Mouse (Mus musculus): Measurements from ENCODE around the gene Olfr1342. TPM values are rescaled to one million over a fixed set of nuclear protein-coding genes. Genes with fewer than 3 reads are reported as not detected.
A peak's percentile ranks its signal among the peaks of the same experiment; 100 is the strongest.

Olfr1342 gene
- polyA plus RNA-seq, 2 experiments: 0.36 TPM; not detected in 1

DNA sequence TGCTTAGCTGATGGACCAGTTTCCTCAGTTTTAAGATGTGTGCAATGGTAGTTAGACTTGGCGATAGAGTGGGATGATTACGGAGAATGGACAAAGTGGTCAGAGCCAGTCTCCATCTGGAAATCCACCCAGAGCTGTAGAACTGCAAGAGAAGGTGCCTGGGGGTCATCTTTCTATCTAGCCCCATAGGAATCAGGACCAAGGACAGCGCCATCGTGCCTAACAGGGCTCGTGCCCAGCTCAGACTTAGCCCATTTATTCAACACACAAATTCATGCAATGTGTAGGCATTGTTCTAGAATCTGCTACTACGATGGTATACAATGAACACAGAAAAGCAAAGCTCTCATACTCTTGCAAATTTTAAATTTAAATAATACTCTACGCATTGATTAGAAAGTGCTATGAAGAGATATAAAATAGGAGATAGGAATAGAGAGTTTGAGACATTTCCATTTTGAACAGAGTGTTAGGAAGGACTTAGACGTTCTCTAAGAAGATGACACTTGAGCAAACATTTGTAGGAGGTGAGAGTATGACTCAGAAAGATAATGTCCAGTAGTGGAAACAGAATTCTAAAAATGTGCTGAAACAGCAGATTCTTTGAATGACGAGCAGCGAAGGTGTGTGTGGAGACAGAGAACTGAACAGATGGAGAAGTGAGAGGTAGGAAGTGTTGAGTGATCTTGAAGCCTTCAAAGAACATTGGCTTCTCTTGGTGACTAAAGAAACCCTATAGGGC lies 29.4 kb upstream of the Olfr1342 start:
- no peak overlapping the region for H3K27ac ChIP-seq (replicated peaks; ENCODE audit: low read depth, low read length)
- no peaks in the 10 kb centered on the region for H3K27me3 ChIP-seq (ENCODE audit: control insufficient read depth, insufficient read depth, low read length)
- H3K9ac ChIP-seq (ENCODE audit: low read depth, low read length, severe bottlenecking): no peak overlapping the region
- WGBS: 52% methylated on average over 10 of the region's 10 CpGs
- H3K4me2 ChIP-seq (replicated peaks; ENCODE audit: low read depth, low read length, severe bottlenecking): no peak overlapping the region
- H3K4me3 ChIP-seq (replicated peaks; ENCODE audit: low read length): no peak overlapping the region
- no peak for ATAC-seq (ENCODE audit: low FRiP score, low read depth)
- H3K36me3 ChIP-seq (ENCODE audit: control insufficient read depth, insufficient read depth, low read length): no peaks in the 10 kb centered on the region
- no peak for TF ChIP-seq POLR2A (IDR thresholded peaks at IDR 0.05; ENCODE audit: borderline replicate concordance, extremely low read depth, insufficient read depth, insufficient read length)
- DNase-seq (ENCODE audit: low spot score): peak; percentile 28
- no peaks in the 10 kb centered on the region for H3K4me1 ChIP-seq (ENCODE audit: control insufficient read depth, insufficient read depth, low read length)
- no peaks in the 10 kb centered on the region for H3K9me3 ChIP-seq (ENCODE audit: control insufficient read depth, low read length)

DNA sequence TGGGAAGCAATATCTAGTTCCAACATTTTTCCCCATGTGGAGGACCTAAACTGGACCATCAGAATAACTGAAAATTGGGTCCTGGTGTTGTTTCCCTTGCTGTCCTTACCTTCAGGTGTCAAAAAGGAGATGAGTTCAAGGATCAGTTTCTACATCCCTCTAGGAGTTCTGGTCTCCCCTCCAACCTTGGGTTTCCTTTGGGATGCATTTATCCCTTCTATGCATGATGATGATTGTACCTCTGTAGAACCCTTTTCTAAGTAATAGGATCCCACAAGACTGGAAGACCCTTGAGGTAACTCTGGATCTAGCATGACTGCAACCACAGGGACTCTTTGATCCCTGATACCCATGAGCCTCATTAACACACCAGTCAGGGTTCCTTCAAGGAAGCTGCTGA lies 27.3 kb upstream of the Olfr1342 start, which contains the start of gene Olfr1340:
TSS of gene Olfr1340 (plus strand) at position 301 of the 400 bp plus-strand sequence.
- Histone ChIP-seq H3K4me1 (ENCODE audit: control insufficient read depth, insufficient read depth, low read length) (no peaks in the 10 kb centered on the region), H3K9me3 (ENCODE audit: control insufficient read depth, low read length) (no peaks in the 10 kb centered on the region), H3K36me3 (ENCODE audit: control insufficient read depth, insufficient read depth, low read length) (no peaks in the 10 kb centered on the region), H3K27me3 (ENCODE audit: control insufficient read depth, insufficient read depth, low read length) (no peaks in the 10 kb centered on the region), H3K27ac (replicated peaks; ENCODE audit: low read depth, low read length) (no peak within 1 kb of the TSS), H3K9ac (ENCODE audit: low read depth, low read length, severe bottlenecking) (no peak within 1 kb of the TSS), H3K4me2 (replicated peaks; ENCODE audit: low read depth, low read length, severe bottlenecking) (no peak within 1 kb of the TSS), H3K4me3 (replicated peaks; ENCODE audit: low read length) (no peak within 1 kb of the TSS)
- TF ChIP-seq POLR2A (IDR thresholded peaks at IDR 0.05; ENCODE audit: borderline replicate concordance, extremely low read depth, insufficient read depth, insufficient read length): no peak
- no peak for DNase-seq (ENCODE audit: low spot score)
- no peak for ATAC-seq (ENCODE audit: low FRiP score, low read depth)

- Histone ChIP-seq H3K9ac (ENCODE audit: low read depth, low read length, severe bottlenecking) (no peak overlapping the region), H3K4me2 (replicated peaks; ENCODE audit: low read depth, low read length, severe bottlenecking) (no peak overlapping the region), H3K27ac (replicated peaks; ENCODE audit: low read depth, low read length) (no peak overlapping the region), H3K9me3 (ENCODE audit: control insufficient read depth, low read length) (no peaks in the 10 kb centered on the region), H3K4me1 (ENCODE audit: control insufficient read depth, insufficient read depth, low read length) (no peaks in the 10 kb centered on the region), H3K36me3 (ENCODE audit: control insufficient read depth, insufficient read depth, low read length) (no peaks in the 10 kb centered on the region), H3K27me3 (ENCODE audit: control insufficient read depth, insufficient read depth, low read length) (no peaks in the 10 kb centered on the region), H3K4me3 (replicated peaks; ENCODE audit: low read length) (no peak overlapping the region)
- 65% methylated on average over 1 of the region's 1 CpGs for WGBS
- no peak for ATAC-seq (ENCODE audit: low FRiP score, low read depth)
- TF ChIP-seq POLR2A (IDR thresholded peaks at IDR 0.05; ENCODE audit: borderline replicate concordance, extremely low read depth, insufficient read depth, insufficient read length): no peak
- no peak for DNase-seq (ENCODE audit: low spot score)
Observed at GRCm38 (mm10) chr4:118711656-118712055, 19.1 kb upstream of the Olfr1342 start.

GRCm38 (mm10) chr4:118708086-118708485 lies 15.5 kb upstream of the Olfr1342 start:
- no peak overlapping the region for H3K9ac ChIP-seq (ENCODE audit: low read depth, low read length, severe bottlenecking)
- no peak overlapping the region for H3K27ac ChIP-seq (replicated peaks; ENCODE audit: low read depth, low read length)
- TF ChIP-seq POLR2A (IDR thresholded peaks at IDR 0.05; ENCODE audit: borderline replicate concordance, extremely low read depth, insufficient read depth, insufficient read length): no peak
- no peak overlapping the region for H3K4me3 ChIP-seq (replicated peaks; ENCODE audit: low read length)
- no peak for ATAC-seq (ENCODE audit: low FRiP score, low read depth)
- no peaks in the 10 kb centered on the region for H3K36me3 ChIP-seq (ENCODE audit: control insufficient read depth, insufficient read depth, low read length)
- WGBS: 80% methylated on average over 5 of the region's 5 CpGs
- DNase-seq (ENCODE audit: low spot score): no peak
- no peaks in the 10 kb centered on the region for H3K27me3 ChIP-seq (ENCODE audit: control insufficient read depth, insufficient read depth, low read length)
- H3K9me3 ChIP-seq (ENCODE audit: control insufficient read depth, low read length): no peaks in the 10 kb centered on the region
- no peak overlapping the region for H3K4me2 ChIP-seq (replicated peaks; ENCODE audit: low read depth, low read length, severe bottlenecking)
- H3K4me1 ChIP-seq (ENCODE audit: control insufficient read depth, insufficient read depth, low read length): no peaks in the 10 kb centered on the region

DNA sequence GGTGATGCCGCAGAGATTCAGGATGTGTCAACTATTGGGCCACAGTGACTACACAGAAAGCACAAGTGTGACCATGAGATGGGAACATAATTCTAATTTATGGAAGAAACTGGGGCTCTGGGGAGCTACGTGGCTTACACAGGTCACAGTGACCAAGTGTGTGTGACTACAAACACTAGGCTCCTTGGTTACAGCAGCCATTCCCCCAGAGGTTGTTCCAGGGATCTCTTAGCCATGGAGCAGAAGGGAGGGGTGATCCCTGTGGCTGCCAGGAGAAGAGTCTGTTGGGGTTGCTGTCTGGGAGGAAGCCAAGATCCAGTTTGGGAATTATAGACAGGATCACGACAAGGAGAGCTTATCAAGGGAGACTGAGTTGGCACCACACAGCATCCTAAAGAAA lies 10.7 kb upstream of the Olfr1342 start, which contains the start of gene Olfr1341:
TSS of gene Olfr1341 (plus strand) at position 301 of the 400 bp plus-strand sequence.
- no peak for TF ChIP-seq POLR2A (IDR thresholded peaks at IDR 0.05; ENCODE audit: borderline replicate concordance, extremely low read depth, insufficient read depth, insufficient read length)
- 73% methylated on average over 3 of the region's 3 CpGs for whole genome bisulfite sequencing
- ATAC-seq (ENCODE audit: low FRiP score, low read depth): no peak

More for the DNA sequence above, 10.7 kb upstream of the Olfr1342 start, which contains the start of gene Olfr1341:
- no peaks in the 10 kb centered on the region for H3K9me3 ChIP-seq (ENCODE audit: control insufficient read depth, low read length)
- H3K4me1 ChIP-seq (ENCODE audit: control insufficient read depth, insufficient read depth, low read length): no peaks in the 10 kb centered on the region
- DNase-seq (ENCODE audit: low spot score): no peak
- no peaks in the 10 kb centered on the region for H3K36me3 ChIP-seq (ENCODE audit: control insufficient read depth, insufficient read depth, low read length)
- H3K4me2 ChIP-seq (replicated peaks; ENCODE audit: low read depth, low read length, severe bottlenecking): no peak within 1 kb of the TSS
- H3K27me3 ChIP-seq (ENCODE audit: control insufficient read depth, insufficient read depth, low read length): no peaks in the 10 kb centered on the region
- H3K4me3 ChIP-seq (replicated peaks; ENCODE audit: low read length): no peak within 1 kb of the TSS
- no peak within 1 kb of the TSS for H3K9ac ChIP-seq (ENCODE audit: low read depth, low read length, severe bottlenecking)
- no peak within 1 kb of the TSS for H3K27ac ChIP-seq (replicated peaks; ENCODE audit: low read depth, low read length)

All from limb, embryonic 14.5 days (tissue).